Mouse (Mus musculus) common myeloid progenitor, adult 5-6 weeks (primary cell): ENCODE measurements around the gene Asb2. TPM values are rescaled to one million over a fixed set of nuclear protein-coding genes. Genes with fewer than 3 reads are reported as not detected.

ENCODE experiments used
- ATAC-seq: replicated peaks from 2 replicates; pipeline ENCODE4 v1.8.0; 2016; ENCODE audit warnings: low read depth, mild to moderate bottlenecking, moderate TSS enrichment, inconsistent platforms; ENCODE audit not compliant: poor library complexity, severe bottlenecking
- total RNA-seq: library from RNA; stranded (forward); fragments of 200-1000, 187-1606 nt; gene quantifications from 2 replicates; pipeline ENCODE4 v1.2.3, GENCODE M21; 2017

Gene Asb2
- total RNA-seq, 1 experiment from 2014 or later: not detected

GRCm38 (mm10) chr12:103327107-103327506 is 28.7 kb downstream of the Asb2 start:
- no peak for ATAC-seq

GRCm38 (mm10) chr12:103326569-103326968 is 29.2 kb downstream of the Asb2 start:
- no peak for ATAC-seq

GRCm38 (mm10) chr12:103325156-103325857 is 30.5 kb downstream of the Asb2 start:
- ATAC-seq: peak; percentile 87

- peak; percentile 75 for ATAC-seq
These were observed 33.0 kb downstream of the Asb2 start for GRCm38 (mm10) chr12:103322801-103323200.

- ATAC-seq: no peak
These were observed 39.8 kb downstream of the Asb2 start for GRCm38 (mm10) chr12:103315831-103316545.

- ATAC-seq: no peak
These were observed 41.0 kb downstream of the Asb2 start for GRCm38 (mm10) chr12:103314640-103315361.

GRCm38 (mm10) chr12:103313871-103314639 is 41.7 kb downstream of the Asb2 start:
- no peak for ATAC-seq

- ATAC-seq: no peak
These were observed 42.5 kb downstream of the Asb2 start for GRCm38 (mm10) chr12:103313274-103313673.

- no peak for ATAC-seq
These were observed 43.9 kb downstream of the Asb2 start for GRCm38 (mm10) chr12:103311921-103312320.

- no peak for ATAC-seq
These were observed 45.0 kb downstream of the Asb2 start, which contains the start of gene Fam181a for GRCm38 (mm10) chr12:103310744-103311267. Fam181a (plus strand) TSS chr12:103310975.

GRCm38 (mm10) chr12:103306720-103307119 is 49.1 kb downstream of the Asb2 start:
- ATAC-seq: peak; percentile 77

GRCm38 (mm10) chr12:103306224-103306623 is 49.6 kb downstream of the Asb2 start:
- ATAC-seq: 0 out of 2 replicates have a peak, but pooled peaks have one; percentile 13

GRCm38 (mm10) chr12:103302960-103303359 is 52.8 kb downstream of the Asb2 start:
- ATAC-seq: no peak

- ATAC-seq: peak; percentile 70
These were observed 54.2 kb downstream of the Asb2 start for GRCm38 (mm10) chr12:103301645-103302044.

GRCm38 (mm10) chr12:103300493-103300892 is 55.3 kb downstream of the Asb2 start:
- peak; percentile 75 for ATAC-seq

- no peak for ATAC-seq
These were observed 59.5 kb downstream of the Asb2 start for GRCm38 (mm10) chr12:103296292-103296691.

GRCm38 (mm10) chr12:103292366-103292765 is 63.4 kb downstream of the Asb2 start:
- ATAC-seq: no peak

- ATAC-seq: no peak
These were observed 68.5 kb downstream of the Asb2 start for GRCm38 (mm10) chr12:103287276-103287675.

GRCm38 (mm10) chr12:103283411-103283810 is 72.4 kb downstream of the Asb2 start:
- ATAC-seq: no peak

GRCm38 (mm10) chr12:103282936-103283335 is 72.9 kb downstream of the Asb2 start:
- no peak for ATAC-seq
